Mouse (Mus musculus) heart, adult 9 months (tissue): ENCODE data around the gene Fam162a.
"Not testable (repeated sequence)": the region's sequence is repeated elsewhere in the genome, so short reads cannot be mapped to it uniquely, and the experiment has no call there.

Experiments
- DNase-seq, 2 experiments: peaks; one replicate each; pipeline ENCODE4 v3.0.0; 2022; ENCODE audit warnings: low spot score in 2 of 2

Fam162a gene

DNA sequence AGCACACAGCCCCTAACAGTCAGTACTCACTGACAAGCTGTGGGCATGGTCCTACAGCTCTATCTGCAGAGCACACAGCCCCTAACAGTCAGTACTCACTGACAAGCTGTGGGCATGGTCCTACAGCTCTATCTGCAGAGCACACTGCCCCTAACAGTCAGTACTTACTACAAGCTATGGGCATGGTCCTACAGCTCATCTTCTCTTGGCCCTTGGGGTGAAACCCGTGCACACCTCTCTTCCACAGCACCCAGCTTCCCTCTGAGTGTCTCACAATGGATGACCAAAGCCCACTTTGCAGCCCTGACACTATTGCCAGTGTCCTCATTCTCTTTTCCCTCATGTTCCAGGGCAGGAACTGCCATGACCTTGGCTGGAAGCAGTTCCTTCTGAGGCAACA, 8.9 kb downstream of the Fam162a start:
- DNase-seq = not testable (repeated sequence)

DNA sequence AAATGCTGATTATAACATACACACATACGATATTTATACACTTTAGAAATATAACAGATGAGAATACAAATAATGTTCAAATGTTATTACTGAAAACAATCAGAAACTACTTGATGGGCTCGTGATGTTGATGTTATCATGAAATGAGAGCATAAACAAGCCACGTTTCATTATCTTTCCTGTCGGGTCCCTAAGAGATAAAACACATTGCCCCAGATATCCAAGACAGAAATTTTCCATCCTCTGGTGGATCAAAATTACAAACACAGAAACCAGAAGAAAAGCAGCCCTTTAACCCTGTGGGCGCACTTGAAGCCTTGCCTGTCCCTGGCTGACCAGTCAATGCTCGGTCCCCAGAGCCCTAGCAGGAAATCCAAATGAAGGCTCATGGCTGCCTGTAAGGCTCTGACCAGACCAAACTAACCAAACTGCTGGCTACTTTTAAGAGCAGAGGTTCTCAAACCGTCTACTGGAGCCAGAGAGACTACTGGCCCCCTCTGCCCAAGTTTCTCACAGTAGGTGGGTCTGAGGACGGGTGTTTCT, 13.4 kb downstream of the Fam162a start:
- DNase-seq = peak; percentile 35 to 42

DNA sequence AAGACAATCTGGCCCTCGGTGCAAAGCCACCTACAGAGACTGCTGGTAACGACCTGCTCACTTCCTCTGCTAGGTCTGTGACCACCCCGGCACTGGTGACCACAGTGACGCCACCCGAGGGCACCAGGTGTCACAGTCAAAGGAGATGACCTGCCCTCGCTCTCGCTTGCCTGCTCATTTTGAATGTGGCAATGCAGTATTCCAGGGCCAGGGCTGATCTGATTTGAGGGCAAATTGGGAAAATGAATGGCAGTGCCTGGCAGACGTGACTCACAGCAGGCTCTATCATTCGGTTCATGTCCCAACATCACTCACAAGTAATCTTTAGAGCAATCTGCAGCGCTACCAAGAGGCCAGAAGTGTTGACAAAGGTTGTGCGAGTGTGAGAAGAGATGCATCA, 15.0 kb downstream of the Fam162a start:
- DNase-seq = no peak

DNA sequence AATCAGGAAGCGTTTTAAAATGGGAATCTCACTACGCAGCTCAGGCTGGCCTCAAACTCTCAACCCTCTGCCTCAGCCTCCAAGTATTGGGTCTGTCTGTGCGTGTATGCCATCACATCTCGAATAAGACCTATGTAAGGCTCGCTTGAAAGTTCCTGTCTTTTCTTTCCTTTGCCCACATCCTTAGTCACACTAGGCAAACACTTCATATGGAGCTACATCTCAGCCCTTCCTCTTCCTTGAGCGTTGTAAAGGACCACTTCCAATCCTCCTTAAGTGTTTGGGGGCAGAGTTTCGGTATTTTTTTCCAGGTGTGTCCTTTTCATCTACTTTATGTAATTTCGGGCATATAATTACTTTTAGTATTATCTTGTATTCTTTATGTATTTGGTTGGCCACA, 16.5 kb downstream of the Fam162a start:
- no peak for DNase-seq

DNA sequence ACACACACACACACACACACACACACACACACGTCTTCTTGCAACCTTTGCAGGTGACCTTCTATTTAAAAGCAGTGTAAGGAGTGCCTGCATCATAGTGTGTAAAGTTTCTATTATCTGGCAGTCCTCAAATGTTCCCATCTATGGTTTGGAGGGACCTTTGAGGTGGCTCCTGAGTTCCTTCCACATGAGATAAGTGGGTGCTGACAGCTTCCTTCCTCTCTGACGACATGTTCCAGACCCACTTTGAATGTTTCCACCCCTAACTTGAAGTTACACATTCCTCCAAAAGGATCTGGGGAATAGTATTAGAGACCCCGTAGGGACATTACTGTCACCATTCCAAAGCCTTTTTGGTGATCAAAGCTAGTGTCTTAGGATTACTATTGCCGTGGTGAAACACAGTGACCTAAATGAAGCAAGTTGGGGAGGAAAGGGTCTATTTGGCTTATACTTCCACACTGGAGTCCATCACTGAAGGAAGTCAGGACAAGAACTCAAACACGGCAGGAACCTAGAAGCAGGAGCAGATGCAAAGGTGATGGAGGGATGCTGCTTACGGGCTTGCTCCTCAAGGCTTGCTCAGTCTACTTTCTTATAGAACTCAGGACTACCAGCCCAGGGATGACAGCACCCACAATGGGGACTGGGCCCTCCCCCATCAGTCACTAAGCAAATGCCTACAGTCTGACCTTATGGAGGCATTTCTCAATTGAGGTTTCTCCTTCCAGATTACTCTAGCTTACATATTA, 17.7 kb downstream of the Fam162a start:
- peak; percentile 61 for DNase-seq

DNA sequence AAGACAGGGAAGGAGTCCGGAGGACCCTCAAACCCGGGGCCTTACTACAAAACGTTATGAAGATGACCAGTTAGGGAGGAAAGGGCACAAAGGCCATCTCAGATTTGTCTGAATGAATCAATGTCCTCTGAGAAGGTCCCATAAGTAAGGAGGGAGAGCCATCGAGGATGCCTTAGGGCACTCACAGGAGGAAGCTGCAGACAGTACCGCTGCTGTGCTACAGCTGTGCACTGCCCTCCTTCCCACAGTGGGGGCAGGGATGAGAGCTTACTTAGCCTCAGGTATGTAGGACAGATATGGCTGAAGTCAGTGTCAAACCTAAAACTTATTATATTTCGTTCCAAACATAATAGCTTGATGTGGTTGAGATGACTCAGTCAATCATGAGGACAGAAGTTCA, 19.9 kb downstream of the Fam162a start:
- no peak for DNase-seq

DNA sequence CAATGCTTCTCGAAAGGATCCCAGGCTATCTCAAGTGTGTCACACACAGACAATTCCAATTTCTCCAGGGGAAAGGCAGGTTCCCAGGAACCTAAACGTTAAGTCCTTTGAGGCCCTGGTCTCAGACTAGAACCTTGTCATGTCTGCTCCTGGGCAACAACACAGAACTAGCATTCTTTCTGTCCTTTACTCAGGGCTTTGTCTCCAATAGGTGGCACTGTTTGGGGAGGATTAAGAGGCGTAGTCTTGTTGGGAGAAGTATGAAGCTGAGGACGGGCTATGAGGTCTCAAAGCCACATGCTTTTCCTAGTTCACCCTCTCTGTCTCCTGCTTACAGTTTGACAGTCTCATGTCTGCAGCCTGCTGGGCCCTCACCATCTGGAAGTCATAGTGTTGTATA, 23.9 kb downstream of the Fam162a start:
- no peak for DNase-seq

DNA sequence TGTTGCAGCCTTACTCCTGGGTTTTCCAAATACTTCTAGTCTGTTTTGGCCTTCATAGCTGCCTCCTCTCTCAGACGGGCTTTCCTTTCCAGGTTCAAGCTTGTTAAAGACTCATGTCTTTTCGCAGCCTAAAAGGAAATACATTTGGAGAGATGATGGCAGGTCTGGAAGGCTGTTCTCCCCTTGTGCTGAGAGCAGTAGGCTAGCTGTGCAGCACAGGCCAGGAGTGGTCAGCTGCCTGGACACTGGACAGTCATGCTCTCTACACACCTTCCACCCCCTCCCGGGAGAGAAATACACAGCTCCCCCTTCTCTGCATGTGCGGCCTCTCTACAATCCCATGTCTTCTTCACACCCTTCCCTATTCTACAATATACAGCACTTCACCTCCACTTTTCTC, 27.4 kb downstream of the Fam162a start:
- no peak for DNase-seq

DNA sequence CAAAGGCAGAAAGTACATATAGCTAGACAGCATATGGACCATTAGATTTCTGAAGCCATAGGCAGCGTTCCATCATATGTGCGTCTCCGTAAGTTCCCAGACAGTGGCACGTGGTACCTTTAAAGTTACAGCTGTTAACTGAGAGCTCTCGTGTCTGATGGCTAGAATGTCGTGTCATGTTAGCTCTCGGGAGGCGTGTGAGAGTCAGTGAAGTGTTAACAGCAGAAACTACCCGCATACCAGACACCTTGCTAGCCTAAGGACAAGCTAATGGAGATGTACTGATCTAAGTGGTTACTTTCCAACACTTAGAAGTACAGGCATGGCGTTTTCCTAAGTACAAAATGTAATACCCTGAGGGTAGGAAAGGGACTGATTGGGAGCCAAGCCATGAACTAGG, 28.3 kb downstream of the Fam162a start:
- no peak for DNase-seq

DNA sequence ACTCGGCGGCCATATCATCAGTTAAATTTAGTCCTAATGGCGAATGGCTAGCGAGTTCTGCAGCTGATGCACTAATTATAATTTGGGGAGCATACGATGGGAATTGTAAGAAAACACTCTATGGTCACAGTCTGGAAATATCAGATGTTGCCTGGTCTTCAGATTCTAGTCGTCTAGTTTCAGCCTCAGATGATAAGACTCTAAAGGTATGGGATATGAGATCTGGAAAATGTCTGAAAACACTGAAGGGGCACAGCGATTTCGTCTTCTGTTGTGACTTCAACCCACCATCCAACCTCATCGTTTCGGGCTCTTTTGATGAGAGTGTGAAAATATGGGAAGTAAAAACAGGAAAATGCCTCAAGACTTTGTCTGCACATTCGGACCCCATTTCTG, 29.8 kb downstream of the Fam162a start:
- DNase-seq = no peak

DNA sequence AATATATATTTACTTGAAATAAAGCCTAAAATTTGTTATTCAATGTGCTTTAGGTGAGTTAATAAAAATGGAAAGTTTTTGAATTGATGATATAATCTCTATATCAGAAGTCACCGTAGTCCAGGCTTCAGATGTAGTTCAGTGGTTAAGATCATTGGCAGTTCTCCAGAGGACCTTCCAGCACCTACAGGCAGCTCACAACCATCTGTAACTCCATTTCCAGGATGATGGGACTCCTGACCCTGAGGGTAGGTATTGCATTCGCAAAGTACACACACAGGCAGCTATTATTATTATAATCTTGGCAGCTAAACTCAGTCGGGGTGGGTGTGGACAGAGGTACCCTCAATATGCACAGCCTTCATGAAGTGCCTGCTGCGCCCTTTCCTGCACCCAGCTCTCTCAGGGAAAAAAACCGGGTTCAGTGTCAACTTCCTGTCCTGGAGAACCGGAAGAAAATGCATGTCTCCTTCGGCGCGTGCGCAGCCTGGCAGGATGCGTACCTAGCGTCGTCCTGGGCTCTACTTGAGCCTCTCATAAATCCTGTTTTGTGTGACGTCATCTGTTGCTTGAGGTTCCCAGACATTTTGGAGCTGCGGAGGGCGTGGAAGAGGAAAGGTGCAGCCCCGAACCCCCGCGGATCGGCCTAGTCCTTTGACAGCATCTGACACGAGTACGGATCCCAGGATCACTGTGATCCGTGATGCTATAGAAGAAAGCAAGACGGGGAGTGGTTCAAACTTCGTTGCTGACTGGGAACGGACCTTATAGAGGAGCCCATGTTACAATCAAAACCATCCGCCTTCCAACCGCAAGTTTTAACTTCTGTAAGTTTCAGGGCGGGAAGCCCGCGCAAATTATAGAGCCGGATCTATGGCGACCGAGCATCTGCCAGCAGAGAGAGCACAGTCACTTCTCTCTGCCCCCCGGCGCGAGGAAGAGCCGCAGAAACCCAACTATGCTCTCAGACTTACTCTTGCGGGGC, 30.5 kb downstream of the Fam162a start, which contains the start of gene Wdr5b:
Gene Wdr5b (plus strand): TSS at position 551 of the 985 bp plus-strand sequence.
- DNase-seq = peak; percentile 95 to 96

DNA sequence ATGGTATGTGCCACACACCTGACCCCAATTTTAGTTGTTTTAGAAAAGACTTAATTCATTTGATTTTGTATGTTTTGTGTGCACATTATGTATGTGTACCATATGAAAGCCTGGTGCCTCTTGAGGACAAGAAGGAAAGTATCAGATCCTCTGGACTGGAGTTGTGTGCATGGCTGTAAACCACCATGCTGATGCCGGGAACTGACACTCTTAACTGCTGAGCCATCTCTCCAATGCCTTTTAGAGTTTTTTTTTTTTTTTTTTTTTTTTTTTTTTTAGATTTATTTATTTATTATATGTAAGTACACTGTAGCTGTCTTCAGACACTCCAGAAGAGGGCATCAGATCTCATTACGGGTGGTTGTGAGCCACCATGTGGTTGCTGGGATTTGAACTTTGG, 43.3 kb downstream of the Fam162a start:
- not testable (repeated sequence) for DNase-seq

DNA sequence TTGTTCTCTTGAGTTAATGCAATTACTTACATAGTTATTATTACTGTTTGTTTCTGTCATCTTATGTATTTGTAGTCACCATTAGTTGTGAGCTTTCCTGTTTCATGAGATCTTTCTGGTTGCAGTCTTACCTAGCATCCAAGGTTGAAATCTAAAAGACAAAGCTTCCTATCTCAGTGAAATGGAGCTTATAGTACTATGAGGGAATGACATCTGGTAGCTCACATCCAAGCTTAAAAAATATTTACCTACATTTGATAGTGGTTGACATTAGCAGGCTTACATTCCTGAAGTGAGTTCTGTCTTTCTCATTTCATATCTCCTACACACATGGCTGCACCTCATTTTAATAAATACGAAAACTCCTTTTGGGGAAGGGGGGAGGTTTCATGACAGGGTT, 55.1 kb downstream of the Fam162a start:
- DNase-seq = no peak

DNA sequence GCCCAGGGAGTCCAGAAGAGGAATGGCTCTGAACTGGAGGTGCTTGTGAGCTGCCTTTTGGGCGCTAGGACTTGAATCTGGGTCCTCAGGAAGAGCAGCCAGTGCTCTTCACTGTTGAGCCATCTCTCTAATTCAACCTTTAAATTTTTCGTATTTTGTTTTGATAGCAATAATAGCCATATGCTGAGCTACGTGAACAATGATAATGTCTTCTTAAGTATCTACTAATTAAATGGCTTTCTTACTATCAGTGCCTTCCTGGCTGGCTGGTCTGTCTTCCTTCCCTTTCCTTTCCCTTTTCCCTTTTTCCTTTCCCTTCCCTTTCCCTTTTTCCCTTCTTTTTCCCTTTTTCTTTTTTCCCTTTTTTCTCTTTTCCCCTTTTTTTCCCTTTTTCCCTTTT, 63.0 kb downstream of the Fam162a start:
- DNase-seq = no peak

DNA sequence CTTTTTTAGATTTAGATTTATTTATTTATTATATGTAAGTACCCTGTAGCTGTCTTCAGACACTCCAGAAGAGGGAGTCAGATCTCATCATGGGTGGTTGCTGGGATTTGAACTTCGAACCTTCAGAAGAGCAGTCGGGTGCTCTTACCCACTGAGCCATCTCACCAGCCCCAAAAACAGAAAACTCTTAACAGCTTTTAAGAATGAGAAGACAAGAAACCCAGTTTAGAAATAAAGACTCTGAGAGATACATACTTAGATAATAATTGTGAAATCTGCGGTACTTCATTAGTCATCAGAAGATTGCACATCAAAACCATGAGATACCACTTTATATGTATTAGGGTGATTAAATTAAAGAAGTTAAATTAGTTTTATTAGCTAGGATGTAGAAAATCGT, 72.5 kb downstream of the Fam162a start:
- DNase-seq = not testable (repeated sequence)
